Mouse (Mus musculus) spleen, embryonic (tissue): ENCODE data around the gene Gnat2.

Experiments used
- CTCF ChIA-PET: fragments of 350-600 bp; sonication (Branson Sonifier 250); formaldehyde crosslinking; loops from one replicate; lab custom pipeline; 2022; lab: Charles Lee

The Gnat2 gene

DNA sequence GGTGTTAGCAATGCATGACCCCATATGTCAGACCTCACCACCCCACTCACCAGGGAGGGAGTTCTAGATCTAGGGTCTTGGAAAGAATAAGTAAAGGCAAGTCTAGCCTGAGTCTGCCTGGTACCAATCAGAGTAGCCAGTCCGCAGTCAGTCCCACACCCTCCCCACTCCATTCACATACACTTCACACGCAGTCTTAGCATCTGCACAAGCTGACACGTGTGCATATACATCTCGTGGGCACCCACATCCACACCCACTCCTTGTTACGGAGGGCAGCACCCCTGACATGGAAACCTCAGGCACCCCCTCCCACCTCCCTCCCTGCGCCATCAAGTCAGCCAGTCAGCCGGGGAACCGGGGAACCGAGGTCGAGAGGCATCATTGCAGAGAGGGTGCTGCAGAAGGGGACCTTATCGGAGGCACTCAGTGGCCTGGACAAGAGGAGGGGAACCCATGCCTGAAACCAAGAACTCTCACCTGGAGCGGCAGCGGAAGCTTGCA, 7.8 kb upstream of the Gnat2 start:
- CTCF ChIA-PET, result no interaction called here

DNA sequence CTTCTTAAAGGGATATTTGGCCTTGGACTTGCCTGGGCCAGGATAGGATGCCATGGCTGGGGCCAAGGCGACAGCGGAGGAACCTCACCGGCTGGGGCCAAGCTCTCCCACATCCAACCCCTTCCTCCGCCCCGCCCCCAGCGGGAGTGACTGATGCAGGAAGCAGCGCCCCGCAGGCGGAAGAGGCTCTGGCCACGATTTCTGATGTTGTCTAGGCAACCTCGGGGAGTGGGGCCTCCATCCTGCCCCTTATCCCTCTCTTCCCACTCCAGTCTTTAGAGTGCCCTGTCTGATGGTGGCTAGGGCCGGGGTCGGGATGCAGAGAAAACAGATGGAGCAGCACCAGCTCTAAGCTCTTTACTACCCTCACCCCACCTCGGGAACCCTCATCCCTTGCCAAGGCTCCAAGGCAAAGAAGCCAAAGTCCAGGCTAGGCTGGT, 7.3 kb upstream of the Gnat2 start:
- CTCF ChIA-PET, result no interaction called here

DNA sequence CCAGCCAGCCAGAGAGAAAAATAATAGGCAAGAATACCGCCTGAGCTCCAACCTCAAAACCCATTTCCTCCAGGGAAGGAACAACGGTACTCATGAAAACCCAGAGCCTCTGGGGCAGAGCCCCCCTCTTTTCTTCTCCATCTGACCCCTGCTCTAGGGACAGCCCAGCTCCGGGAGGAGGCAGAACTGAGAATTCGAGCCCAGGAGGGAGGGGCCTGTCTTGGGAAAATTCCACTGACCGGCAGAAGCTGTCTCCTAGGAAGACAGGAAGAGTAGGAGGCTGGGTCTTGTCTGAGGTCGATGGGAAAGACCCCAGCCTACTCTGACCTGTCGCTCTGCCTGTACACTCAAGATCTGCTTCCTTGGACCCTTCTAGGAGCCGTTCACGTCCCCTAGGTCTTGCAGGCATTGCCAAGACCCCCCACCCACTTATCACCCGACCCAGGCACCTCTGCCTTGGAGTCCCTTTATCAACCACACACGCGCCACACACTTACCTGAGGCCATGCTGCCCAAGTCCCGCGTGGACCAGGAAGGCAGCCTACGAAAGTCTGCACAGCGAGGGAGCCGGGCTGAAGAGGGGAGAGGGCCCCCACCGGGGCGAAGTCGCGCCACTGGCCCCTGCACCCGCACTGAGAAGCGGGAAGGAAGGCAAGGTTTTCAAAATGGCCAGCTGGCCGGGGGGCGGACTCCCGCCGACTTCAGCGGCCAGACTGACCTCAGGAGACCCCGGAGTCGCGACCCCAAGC, 6.7 kb upstream of the Gnat2 start:
- CTCF ChIA-PET, result no interaction called here

DNA sequence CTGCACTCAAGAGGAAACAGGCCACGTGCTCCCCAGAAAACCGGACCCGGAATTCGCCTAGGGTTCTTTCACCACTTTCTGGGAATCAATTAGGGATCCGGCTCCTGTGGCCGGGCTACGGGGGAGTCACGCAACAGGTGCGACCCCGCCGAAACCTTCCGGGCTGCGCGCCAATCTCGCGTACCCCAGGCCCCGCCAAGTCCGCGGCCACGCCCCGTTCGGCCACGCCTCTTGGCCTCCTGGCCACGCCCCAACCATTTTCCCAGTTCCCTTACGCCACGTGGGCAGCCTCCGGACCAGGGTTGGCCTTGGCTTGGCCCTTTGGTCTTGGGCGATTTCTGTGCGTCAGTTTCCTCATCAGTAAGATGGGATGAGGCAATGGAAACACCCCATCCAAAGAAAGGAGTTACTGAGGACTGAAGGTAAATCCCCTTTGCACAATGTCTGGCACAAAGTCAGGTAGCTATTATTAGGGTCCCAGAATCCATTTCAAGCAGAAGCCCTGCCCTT, 6.1 kb upstream of the Gnat2 start, which contains the start of gene Ampd2:
Gene Ampd2, minus strand, starts transcription at position 182 of the 510 bp plus-strand sequence.
- CTCF ChIA-PET, result no interaction called here

DNA sequence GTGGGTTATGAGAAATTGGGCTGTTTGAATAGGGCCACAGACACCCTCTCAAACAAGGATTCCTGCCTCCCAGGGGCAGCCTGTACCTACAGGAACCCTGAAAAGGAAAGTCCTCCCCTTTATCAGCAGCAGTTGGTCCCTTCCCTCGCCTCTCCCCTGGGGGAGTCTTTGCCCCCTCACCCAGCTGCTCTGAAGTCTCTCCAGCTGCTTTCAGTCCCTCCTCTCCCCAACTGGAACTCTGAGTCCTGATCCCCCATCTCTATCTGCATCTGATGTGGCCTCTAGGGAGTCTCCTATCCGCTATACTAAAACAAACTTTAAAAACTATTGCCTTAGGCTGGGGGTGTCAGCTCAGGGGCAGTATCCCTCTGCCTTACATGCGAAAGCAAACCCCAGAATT, 5.3 kb upstream of the Gnat2 start:
- CTCF ChIA-PET, result no interaction called here

DNA sequence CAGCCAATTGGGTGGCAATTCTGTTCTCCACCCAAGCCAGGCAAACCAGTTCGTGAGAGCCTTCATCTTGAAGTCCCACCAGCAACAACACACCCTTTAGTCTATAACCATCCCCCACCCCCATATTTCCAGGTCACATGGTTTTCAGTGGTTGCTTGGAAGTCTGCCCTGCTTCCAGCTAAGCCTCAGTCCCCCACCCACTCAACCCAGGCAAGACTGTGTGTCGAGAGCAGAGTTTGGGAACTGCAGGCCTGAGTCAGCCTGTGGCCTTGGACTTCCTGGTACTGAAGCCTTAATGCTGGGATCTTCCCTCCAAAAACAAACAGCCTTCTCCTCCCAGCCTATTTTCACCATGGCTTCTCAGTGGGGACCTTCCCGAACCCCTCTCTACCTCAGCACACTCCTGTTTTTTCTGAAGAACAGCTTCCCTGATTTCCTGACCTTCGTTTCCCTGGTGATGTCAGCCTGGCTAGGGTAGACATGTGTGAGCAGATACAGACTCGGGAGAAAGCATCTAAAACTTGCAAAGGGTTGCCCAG, 3.7 kb upstream of the Gnat2 start:
- CTCF ChIA-PET, result no interaction called here

DNA sequence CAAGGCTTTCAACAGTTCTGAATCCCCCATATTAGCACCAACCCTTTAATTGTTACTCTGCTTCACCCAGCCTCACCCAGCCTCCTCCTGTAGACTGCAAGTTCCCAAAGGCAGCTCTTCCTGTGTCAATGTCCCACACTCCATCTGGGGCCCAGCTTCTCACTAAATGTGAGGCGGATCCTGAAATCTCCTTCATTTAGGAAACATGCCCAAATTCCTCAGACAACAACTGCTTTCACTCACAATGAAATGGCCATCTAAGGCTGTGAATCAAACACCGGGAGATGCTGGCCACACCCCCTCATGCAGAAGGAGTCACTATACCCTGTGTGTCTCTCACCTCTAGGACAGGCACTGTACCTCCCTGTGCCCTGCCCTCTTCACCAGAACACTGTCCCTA, 2.7 kb upstream of the Gnat2 start:
- CTCF ChIA-PET, result no interaction called here

DNA sequence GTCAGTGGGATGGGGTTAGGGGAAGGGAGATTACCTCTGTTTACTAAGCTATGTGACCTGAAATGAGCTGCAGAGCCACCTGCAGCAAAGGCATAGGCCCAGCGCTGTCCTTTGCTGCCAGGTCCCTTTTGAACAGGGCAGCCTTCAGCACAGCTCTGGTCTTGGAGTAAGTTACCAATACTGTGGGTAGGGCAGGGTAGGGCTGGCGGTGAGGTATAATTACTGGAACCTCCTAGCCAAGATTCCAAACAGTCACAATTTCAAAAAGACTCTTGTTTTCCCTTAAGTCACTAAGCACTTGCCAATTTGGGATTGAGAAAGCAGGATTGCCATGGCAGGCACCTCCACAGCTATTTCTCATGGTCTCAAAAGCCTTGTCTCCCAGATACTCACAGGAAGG, 2.0 kb upstream of the Gnat2 start:
- CTCF ChIA-PET, result no interaction called here

DNA sequence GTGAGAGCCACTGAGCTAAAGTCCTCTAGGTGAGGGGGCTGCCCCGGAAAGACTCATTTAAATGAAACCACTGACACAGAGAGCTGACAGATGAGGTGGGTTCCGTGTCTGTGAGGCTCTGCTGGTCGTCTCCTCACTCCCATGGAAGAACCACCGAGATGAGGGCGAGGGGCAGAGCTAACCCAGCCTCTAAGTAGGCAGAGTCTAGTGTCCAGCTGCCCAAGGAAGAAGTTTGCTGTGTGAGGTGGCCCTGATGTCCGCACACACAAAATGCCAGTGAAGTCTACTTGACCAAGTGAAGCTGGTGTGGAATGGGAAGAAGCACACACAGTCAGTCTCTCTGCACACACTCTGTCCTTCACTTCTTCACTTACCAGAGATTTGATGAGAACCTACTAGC, 559 bp upstream of the Gnat2 start:
- CTCF ChIA-PET, result no interaction called here

DNA sequence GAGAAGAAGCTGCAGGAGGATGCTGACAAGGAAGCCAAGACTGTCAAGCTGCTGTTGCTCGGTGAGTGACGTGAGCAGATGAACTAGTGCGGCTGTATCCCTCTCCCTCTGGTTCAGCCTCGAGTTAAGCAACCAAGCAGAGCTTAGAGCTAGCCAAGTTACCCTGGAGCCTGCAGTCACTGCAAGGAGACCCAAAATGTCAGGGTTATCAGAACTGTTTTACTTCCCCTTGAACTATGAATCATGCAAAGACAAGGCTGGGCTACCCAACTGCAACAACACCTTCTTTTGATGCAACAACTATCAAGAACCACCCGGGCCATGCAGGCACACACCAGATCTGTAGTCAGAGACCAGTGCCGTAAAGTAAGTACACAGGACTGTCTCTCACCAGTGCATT, 717 bp downstream of the Gnat2 start:
- CTCF ChIA-PET, result interaction anchor here (0.6 kb wide), 1 partner anchor 238 kb away, joined by 4 read pairs; no protein-coding TSS in a partner anchor

DNA sequence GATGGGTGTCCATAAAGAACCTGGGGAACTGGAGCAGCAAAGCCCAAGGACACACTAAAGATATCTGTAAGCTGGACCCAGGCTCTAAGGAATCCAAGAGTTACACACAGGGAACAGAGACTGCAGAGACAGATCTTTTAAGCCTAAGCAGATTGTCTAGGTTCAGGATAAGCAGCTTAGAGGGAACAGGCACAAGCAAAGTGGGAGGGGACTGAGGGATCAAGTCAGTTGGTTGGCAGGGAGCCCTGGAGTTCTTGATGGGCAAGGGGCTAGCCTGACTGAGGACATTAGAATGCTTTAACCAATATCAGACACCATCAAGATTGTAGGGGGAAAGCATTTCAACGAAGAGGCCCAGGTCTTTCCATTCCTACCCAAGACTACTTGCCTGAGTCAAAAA, 1.6 kb downstream of the Gnat2 start:
- CTCF ChIA-PET, result no interaction called here

DNA sequence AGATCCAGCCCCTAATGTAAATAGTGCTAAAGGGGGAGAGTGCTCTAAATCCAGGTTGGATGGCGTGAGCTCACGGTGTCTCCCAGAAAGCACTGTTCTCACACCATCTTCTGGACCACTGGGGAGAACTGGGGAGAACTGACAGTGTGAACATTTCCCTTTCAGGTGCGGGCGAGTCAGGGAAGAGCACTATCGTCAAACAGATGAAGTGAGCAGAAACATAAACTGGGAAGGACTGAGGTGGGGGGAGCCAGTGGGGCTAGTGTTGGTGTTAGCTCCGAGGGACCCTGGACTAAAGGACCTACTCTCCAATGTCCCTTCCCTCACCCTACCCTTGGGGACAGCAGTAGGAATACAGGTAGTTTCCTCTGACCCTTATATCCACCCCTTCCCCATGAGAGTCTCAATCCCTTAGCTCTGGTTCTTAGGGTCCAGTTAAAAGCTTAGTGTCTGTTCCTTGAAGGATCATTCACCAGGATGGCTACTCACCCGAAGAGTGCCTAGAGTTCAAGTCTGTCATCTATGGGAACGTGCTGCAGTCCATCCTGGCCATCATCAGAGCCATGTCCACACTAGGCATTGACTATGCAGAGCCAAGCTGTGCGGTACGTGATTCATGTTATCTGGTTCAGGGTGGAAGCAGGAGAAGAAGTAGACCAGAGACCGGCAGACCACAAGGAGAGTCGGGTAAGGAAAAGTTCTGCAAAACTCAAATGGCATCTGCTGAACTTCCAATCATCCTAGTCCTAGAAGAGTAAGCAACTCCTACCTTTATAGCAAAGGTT, 2.6 kb downstream of the Gnat2 start:
- CTCF ChIA-PET, result no interaction called here

DNA sequence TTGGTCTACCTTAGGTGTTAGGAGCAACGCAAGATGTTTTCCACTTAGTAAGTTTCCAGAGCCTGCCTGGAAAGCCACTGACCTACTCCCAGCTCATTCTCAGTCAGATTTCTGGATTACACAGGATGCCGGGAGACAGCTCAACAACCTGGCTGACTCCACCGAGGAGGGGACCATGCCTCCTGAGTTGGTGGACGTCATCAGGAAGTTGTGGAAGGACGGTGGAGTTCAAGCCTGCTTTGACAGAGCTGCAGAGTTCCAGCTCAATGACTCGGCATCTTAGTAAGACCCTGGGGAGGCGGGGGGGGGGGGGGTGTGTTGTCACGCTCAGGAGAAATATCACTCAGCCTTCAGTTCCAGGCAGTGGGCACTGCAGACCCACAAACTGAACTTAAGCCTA, 3.6 kb downstream of the Gnat2 start:
- CTCF ChIA-PET, result interaction anchor here (0.6 kb wide), 1 partner anchor 82 kb away, joined by 3 read pairs; no protein-coding TSS in a partner anchor

DNA sequence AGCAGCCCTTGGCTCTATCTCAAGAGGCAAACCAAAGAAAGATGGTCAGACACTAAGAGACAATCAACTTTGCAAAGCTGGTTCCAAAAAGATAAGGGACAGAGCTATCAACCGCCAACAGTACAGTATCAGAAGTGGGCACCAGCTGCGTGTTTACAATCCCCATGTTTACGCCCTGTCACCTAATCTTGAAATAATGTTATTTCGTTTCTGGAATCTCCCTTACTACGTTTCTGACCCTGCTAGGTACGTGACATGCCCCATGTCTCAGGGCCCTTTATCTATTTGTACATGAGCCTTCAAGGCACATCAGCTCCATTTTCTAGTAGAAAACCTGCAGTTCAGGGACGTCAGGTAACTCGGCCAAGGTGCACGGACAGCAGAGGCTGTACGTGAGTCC, 4.1 kb downstream of the Gnat2 start:
- CTCF ChIA-PET, result no interaction called here

DNA sequence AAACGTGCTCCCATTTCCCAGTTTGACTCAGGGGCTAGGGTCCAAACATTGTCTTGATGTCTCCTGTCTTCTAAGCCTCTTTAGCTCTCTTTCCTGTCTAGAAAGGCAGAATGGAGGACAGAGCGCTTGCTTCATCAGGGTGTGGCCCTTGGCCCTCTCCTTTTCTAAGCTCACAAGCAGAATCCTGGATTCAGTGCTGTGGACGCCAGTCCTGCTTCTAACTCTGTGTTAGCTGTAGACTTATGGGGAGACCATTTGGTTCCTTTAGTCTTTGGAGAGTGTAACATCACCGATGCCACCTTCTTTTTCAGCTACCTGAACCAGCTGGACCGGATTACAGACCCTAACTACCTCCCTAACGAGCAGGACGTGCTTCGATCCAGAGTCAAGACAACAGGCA, 5.1 kb downstream of the Gnat2 start:
- CTCF ChIA-PET, result no interaction called here

DNA sequence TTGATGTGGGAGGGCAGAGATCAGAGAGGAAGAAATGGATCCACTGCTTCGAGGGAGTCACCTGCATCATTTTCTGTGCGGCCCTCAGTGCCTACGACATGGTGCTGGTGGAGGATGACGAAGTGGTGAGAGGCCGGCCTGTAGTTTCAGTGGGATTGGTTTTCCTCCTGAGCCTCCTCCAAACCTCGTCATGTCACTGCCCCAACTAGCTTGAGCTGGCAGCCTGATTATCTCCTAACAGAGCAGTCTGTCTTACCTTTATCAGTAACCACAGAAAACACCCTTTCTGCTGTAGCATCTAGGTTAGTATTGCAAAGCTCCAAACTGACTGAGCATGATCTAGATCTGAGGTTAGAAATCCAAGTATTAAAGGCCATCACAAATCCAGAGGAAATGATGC, 5.7 kb downstream of the Gnat2 start:
- CTCF ChIA-PET, result no interaction called here

DNA sequence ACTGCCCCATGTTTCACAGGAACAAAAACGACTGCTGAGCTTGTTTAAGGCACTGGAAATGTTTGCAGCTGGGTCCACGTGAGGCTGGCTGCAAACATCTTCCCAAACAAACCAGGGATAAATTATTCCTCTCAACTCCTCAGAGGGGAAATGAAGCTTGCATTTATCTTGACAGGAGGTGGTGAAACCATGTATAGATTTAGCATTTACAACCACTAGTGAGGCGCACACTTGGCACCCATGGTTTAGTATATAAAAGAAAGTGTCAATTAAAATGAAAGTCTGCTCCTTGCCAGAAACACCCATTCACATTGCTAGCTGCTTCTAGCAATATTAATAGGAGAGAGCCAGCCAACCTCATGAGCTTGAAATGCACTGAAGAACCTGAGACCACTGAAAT, 9.0 kb downstream of the Gnat2 start:
- CTCF ChIA-PET, result no interaction called here

DNA sequence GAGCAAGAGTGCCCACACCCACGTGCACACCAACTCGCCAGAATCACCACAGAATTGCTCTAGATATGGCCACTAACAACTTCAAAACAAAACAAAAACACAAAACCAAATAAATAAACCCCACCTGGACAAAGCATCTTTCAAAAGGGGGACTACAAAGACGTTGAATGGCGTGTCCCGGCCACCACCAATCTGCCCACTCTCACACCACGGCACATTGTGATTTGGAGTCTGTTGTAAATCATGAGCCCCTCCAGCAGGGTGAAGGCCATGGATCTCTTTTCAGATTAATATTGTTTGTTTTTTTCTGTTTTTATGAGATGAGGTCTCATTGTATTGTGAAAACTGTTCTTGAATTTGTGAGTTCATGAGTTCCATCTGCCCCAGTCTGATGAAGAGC, 9.5 kb downstream of the Gnat2 start:
- CTCF ChIA-PET, result no interaction called here

DNA sequence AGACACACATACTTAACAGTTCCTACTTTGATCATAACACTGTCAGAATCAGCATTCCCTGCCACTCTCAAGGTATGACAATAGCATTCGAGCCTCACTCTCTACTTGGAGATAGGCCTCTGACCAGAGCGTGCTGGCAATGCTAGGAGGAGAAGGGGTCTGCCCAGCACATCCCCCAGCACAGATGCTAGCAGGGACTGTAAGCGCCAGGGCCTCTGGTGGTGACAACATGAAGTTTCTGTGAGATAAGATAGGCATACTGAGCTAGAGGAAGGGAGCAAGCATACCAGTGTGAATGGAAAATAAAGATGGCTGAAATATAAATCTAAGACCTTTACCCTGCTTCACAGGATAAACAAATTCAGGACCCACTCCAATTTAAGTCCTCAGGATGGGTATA, 12.7 kb downstream of the Gnat2 start:
- CTCF ChIA-PET, result no interaction called here

DNA sequence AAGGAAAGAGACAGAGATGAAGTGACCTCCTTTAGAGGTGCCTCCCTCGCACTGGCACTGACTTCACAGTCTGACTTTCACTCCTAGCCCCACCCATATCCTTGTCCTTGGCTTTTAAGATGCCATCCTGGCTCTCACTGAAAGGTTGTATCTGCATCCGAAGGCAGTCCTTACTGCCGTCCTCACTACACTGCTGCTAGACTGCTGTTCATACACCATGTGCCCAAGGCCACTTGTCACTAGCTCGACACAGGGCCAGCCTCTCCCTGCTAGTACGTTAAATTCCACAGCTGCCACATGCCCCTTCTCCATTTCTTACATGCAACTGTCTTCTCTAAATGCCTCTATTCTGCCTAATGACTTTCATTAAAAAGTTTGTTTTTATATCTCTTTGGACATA, 18.7 kb downstream of the Gnat2 start:
- CTCF ChIA-PET, result no interaction called here

DNA sequence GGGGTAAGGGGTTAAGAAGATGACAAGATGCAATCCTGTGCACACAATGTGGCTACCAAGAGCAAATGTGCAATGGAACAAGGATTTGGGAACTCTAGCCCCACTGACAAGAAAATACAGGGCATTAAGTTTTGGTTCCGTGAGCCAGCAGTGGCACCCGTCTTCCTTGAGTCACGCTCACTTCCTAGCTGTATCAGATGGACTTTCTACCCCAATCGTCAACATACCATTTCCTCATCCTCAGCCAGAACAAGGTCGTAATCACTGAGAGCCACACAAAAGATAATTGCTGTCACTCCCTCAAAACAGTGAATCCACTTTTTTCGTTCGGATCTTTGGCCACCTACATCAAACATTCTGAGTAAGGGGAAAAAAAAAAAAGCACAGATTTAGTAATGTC, 19.7 kb downstream of the Gnat2 start:
- CTCF ChIA-PET, result no interaction called here

DNA sequence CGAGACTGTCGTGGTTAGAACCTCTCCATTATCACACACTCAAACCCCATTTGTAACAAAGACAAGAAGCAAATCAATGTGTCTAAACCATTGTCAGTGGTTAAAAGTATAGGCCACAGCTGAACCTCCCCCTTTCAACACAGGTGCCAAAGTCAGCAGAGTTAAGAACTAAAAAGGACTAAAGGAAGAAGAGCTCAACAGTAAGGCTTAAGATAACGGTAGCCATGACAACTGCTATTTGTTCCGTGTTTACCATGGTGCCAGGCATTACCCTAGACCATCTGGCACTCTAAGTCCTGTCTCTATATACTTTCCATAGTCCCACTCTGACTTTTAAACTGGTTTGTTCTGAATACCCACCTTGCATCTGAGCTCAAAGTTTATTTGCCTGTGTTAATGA, 20.1 kb downstream of the Gnat2 start:
- CTCF ChIA-PET, result no interaction called here
